Mouse (Mus musculus) embryo, embryonic 9.5 days (tissue): ENCODE results near the gene Olfr911-ps1.

Experiments
- DNase-seq: peaks from one replicate; pipeline ENCODE4 v3.0.0-alpha.2; 2017; ENCODE audit errors: extremely low spot score

Olfr911-ps1 gene

DNA sequence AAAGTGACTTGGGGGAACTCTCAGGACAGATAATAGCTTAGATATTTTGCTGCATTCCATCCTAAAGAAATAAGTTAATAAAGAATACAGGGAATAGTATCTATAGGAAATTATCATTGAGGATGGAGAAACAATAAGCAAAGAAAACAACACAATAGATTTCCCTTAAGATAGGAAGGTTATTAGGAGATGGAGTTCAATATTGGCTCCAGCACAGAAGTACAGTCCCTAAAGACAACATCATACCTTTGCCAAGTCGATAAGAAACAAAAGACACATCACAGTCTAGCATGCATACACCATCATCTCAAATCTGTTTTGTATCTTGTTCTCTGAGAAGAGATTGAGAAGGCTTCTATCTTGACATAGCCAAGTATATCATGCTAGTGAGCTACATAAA, at the start of gene Olfr911-ps1:
Gene Olfr911-ps1 (plus strand): TSS at position 301 of the 400 bp plus-strand sequence.
- no peak for DNase-seq

DNA sequence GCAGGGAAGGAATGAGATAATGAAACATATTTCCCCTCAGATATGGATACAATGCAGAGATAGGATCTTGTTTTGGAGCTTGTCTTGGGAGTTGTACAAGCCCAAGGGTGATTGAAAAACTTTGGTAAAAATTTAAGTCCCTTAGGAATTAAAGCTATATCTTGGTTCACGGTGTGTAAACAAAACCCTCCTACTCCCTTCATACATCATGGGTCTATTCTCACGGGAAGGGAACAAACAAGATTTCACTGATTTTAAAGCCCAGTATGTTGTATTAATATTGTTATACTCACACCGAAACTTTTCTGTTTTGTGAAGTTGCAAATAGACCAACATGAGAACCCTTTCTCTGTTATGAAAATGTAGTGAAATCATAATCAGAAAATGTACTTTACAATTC, 34.6 kb upstream of the Olfr911-ps1 start, which contains the start of gene Olfr906:
Gene Olfr906 (plus strand): TSS at position 301 of the 400 bp plus-strand sequence.
- DNase-seq, result no peak

DNA sequence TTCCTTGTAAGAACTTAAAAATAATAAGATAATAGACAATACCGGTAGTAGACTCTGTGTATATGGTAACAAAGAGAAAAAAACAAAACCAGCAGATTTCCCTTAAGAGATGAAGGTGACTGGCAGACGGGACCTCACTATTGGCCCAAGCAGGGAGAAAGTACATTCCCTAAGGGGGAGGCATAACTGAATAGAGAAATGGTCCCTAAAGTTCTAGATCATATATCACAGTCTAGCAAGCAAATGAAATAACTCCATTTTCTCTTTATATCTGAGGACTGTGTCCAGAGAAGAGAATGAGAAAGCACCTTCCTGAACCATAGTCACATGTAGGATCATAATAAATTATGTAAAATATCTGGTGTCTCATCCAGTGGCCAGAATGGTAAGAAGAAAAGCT, 25.9 kb upstream of the Olfr911-ps1 start, which contains the start of gene Olfr907:
Gene Olfr907 (plus strand): TSS at position 301 of the 400 bp plus-strand sequence.
- no peak for DNase-seq

- no peak for DNase-seq
Measured at GRCm38 (mm10) chr9:38512353-38512752, 9.0 kb upstream of the Olfr911-ps1 start.

GRCm38 (mm10) chr9:38537549-38537948, 16.2 kb downstream of the Olfr911-ps1 start, which contains the start of gene Olfr910:
Olfr910 (plus strand) TSS chr9:38537849.
- no peak for DNase-seq
